Mouse (Mus musculus) kidney, postnatal 0 days (tissue): ENCODE results near the gene Casc3. TPM values are rescaled to one million over a fixed set of nuclear protein-coding genes. Genes with fewer than 3 reads are reported as not detected.

Experiments used
- ATAC-seq: fragments of 200-750 bp; cut with Nextera tagmentation; replicated peaks from 2 replicates; pipeline ENCODE4 v1.8.0; 2017; ENCODE audit warnings: low read depth, moderate number of reproducible peaks, moderate TSS enrichment, moderate library complexity; ENCODE audit not compliant: low FRiP score
- DNase-seq: peaks from one replicate; pipeline ENCODE4 v3.0.0-alpha.2; 2016; ENCODE audit warnings: low spot score
- H3K27ac ChIP-seq: fragments of 300-500 bp; sonication (generic); 2 replicates; pipeline ENCODE4 v1.5.1; 2014; ENCODE audit warnings: mild to moderate bottlenecking
- H3K27me3 ChIP-seq: fragments of 300-500 bp; sonication (generic); 2 replicates; pipeline ENCODE4 v1.6.1; 2014; ENCODE audit warnings: low read length, mixed read lengths; ENCODE audit not compliant: insufficient read depth
- H3K36me3 ChIP-seq: fragments of 300-500 bp; sonication (generic); 2 replicates; pipeline ENCODE4 v1.6.1; 2014; ENCODE audit warnings: low read length, mixed read lengths; ENCODE audit not compliant: insufficient read depth
- H3K4me1 ChIP-seq: fragments of 300-500 bp; sonication (generic); replicated peaks from 2 replicates; pipeline ENCODE4 v1.6.1; 2014; ENCODE audit warnings: antibody characterized with exemption, low read length, mixed read lengths; ENCODE audit not compliant: insufficient read depth
- H3K4me2 ChIP-seq: fragments of 300-500 bp; sonication (generic); 2 replicates; pipeline ENCODE4 v1.6.1; 2014; ENCODE audit warnings: mild to moderate bottlenecking, low read length, moderate library complexity, mixed read lengths
- H3K4me3 ChIP-seq: fragments of 300-500 bp; sonication (generic); replicated peaks from 2 replicates; pipeline ENCODE4 v1.5.1; 2014; ENCODE audit warnings: low read depth, low read length
- H3K9ac ChIP-seq: fragments of 300-500 bp; sonication (generic); 2 replicates; pipeline ENCODE4 v1.6.1; 2014; ENCODE audit warnings: low read depth, low read length
- H3K9me3 ChIP-seq: fragments of 300-500 bp; sonication (generic); replicated peaks from 2 replicates; pipeline ENCODE4 v1.6.1; 2016; ENCODE audit warnings: low read length, inconsistent platforms, mixed read lengths
- CTCF ChIP-seq: IDR thresholded peaks from 2 replicates; pipeline ENCODE4 v1.5.1; 2016; ENCODE audit warnings: antibody characterized with exemption, low read depth, mild to moderate bottlenecking, moderate library complexity
- WGBS: fragments of 180-500 bp; shearing (Covaris S2); extraction: QIAGEN DNeasy Blood & Tissue Kit; methylation state at CpG from one replicate; pipeline ENCODE4 v1.1.7; 2014; 5-methylcytosine and 5-hydroxymethylcytosine counted together
- polyA plus RNA-seq: library from polyadenylated mRNA; unstranded; fragments of >200 nt; fragmentation: Nextera tagmentation; extraction: Ambion mirVana; gene quantifications from 2 replicates; pipeline ENCODE4 v1.2.1, GENCODE M21; 2015

Casc3 gene
- polyA plus RNA-seq, 1 experiment from 2014 or later, result 25.7 TPM

DNA sequence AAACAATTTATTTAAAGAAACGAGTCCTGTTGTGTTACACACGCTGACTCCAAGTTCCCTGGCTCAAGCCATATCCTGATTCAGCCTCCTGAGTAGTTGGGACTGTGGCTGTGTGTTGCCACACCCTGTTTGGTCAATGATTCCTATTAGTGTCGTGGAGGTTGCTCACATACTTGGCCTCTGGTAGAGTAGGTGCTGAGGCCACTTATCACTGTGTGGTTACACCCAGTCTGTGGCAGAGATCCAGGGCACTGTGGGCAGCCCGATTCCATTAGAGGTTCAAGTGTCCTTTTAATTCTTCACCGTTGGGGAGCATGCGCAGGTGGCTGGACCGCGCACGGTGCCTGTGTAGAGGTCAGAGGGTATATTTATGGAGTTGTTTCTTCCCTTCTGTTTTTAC, 69.2 kb downstream of the Casc3 start:
- H3K27ac ChIP-seq, result no peak overlapping the region
- no peak for ATAC-seq
- no peak overlapping the region for H3K4me2 ChIP-seq
- H3K9ac ChIP-seq, result no peak overlapping the region
- 88% methylated on average over 9 of the region's 9 CpGs for WGBS
- no peak for TF ChIP-seq CTCF
- 0 out of 2 replicates have a peak, but pooled peaks cover 5% of the 10 kb centered on the region for H3K4me1 ChIP-seq
- DNase-seq, result no peak
- no peaks in the 10 kb centered on the region for H3K27me3 ChIP-seq
- no peaks in the 10 kb centered on the region for H3K9me3 ChIP-seq
- H3K36me3 ChIP-seq, result peaks cover 10% of the 10 kb centered on the region; the same call in 1 of the 2 replicates
- no peak overlapping the region for H3K4me3 ChIP-seq

DNA sequence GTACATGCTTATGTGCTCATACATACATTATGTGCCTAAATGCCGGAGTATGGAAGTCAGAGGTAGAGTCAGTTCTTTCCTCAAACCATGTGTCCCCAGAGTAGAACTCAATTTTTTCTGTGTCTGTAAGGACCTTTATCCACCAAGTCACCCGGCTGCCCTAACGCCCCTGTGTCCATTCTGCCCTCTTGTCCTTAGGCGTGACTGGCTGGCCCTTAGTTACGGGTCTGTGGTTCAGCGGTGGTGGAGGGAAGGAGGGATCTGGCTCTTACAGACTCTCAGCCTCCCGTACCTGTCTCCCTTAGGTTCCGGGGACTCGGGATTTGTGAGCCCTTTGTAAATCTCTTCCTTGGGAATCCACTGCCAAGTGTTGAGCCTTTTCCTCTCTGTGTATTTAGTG, 72.3 kb downstream of the Casc3 start:
- no peak overlapping the region for H3K4me3 ChIP-seq
- H3K27ac ChIP-seq, result peak overlapping the region; percentile 44; the same call in 1 of the 2 replicates
- H3K4me2 ChIP-seq, result no peak overlapping the region
- no peaks in the 10 kb centered on the region for H3K27me3 ChIP-seq
- no peak for ATAC-seq
- DNase-seq, result no peak
- 50% methylated on average over 9 of the region's 9 CpGs for WGBS
- H3K4me1 ChIP-seq, result 0 out of 2 replicates have a peak, but pooled peaks cover 5% of the 10 kb centered on the region
- TF ChIP-seq CTCF, result no peak
- 0 out of 2 replicates have a peak, but pooled peaks cover 2% of the 10 kb centered on the region for H3K36me3 ChIP-seq
- no peak overlapping the region for H3K9ac ChIP-seq
- no peaks in the 10 kb centered on the region for H3K9me3 ChIP-seq

Other genes starting within 250 kb of the Casc3 start
- 50.1 and 51.3 TPM in 2 replicates for gene Ormdl3, start 217.5 kb upstream of the Casc3 start, polyA plus RNA-seq
- not detected in 2 replicates for gene Lrrc3c, start 206.6 kb upstream of the Casc3 start, polyA plus RNA-seq
- 0.92 and 1.2 TPM in 2 replicates for gene Gm12355, start 179.2 kb upstream of the Casc3 start, polyA plus RNA-seq
- not detected in 2 replicates for gene Gsdma3, start 178.5 kb upstream of the Casc3 start, polyA plus RNA-seq
- not detected in 2 replicates for gene Gsdma2, start 158.1 kb upstream of the Casc3 start, polyA plus RNA-seq
- gene Gsdma, start 140.6 kb upstream of the Casc3 start, polyA plus RNA-seq, result 0.21 TPM in 1 of 2 replicates, not detected in the other
- 234 and 259 TPM in 2 replicates for gene Psmd3, start 122.4 kb upstream of the Casc3 start, polyA plus RNA-seq
- 0.13 and 0.19 TPM in 2 replicates for gene Csf3, start 103.6 kb upstream of the Casc3 start, polyA plus RNA-seq
- gene Med24, start 75.5 kb upstream of the Casc3 start, polyA plus RNA-seq, result 38.3 and 41.2 TPM in 2 replicates
- 26.1 TPM in 2 replicates for gene Thra, start 64.3 kb upstream of the Casc3 start, polyA plus RNA-seq
- 3.1 and 3.5 TPM in 2 replicates for gene Nr1d1, start 29.6 kb upstream of the Casc3 start, polyA plus RNA-seq
- 17.8 and 19.3 TPM in 2 replicates for gene Msl1, start 9.4 kb upstream of the Casc3 start, polyA plus RNA-seq
- 0.77 and 1.0 TPM in 2 replicates for gene Rapgefl1, start 31.9 kb downstream of the Casc3 start, polyA plus RNA-seq
- gene Wipf2, start 58.7 kb downstream of the Casc3 start, polyA plus RNA-seq, result 3.4 and 3.5 TPM in 2 replicates
- 12.3 and 15.5 TPM in 2 replicates for gene Cdc6, start 102.9 kb downstream of the Casc3 start, polyA plus RNA-seq
- 25.7 and 26.3 TPM in 2 replicates for gene Rara, start 122.9 kb downstream of the Casc3 start, polyA plus RNA-seq
- 1.1 and 1.6 TPM in 2 replicates for gene Gjd3, start 178.1 kb downstream of the Casc3 start, polyA plus RNA-seq
- gene Top2a, start 219.3 kb downstream of the Casc3 start, polyA plus RNA-seq, result 70.5 and 85.9 TPM in 2 replicates
- gene Igfbp4, start 236.3 kb downstream of the Casc3 start, polyA plus RNA-seq, result 584 and 616 TPM in 2 replicates